Mouse (Mus musculus) small intestine, adult 2 months (tissue): ENCODE measurements at regions not wholly inside any gene's neighbourhood (a gene's known extent, or its start where the extent isn't known, plus 50 kb on each side); places are given as distances from the start of the nearest gene placed in this dataset.

Source experiments
- H3K27ac ChIP-seq: fragments of 200-500 bp; 2 replicates; pipeline ENCODE4 v1.5.1; 2012; ENCODE audit warnings: low read depth, low read length, control low read depth, inconsistent platforms; ENCODE audit not compliant: insufficient read depth
- H3K27me3 ChIP-seq: fragments of 200-500 bp; 2 replicates; pipeline ENCODE4 v1.6.1; 2012; ENCODE audit warnings: mild to moderate bottlenecking, moderate library complexity, low read length, inconsistent platforms; ENCODE audit not compliant: control insufficient read depth, insufficient read depth
- H3K36me3 ChIP-seq: fragments of 200-500 bp; 2 replicates; pipeline ENCODE4 v1.6.1; 2012; ENCODE audit warnings: mild to moderate bottlenecking, low read length, control low read depth, inconsistent platforms; ENCODE audit not compliant: control insufficient read depth, insufficient read depth
- H3K4me1 ChIP-seq: fragments of 200-500 bp; 2 replicates; pipeline ENCODE4 v1.6.1; 2012; ENCODE audit warnings: low read length, inconsistent platforms, mixed read lengths; ENCODE audit not compliant: control insufficient read depth, insufficient read depth, insufficient read length
- H3K4me3 ChIP-seq: fragments of 200-500 bp; 2 replicates; pipeline ENCODE4 v1.5.1; 2012; ENCODE audit warnings: low read depth, mild to moderate bottlenecking, control low read depth, inconsistent platforms, low read length, moderate library complexity
- CTCF ChIP-seq: fragments of 200-500 bp; IDR thresholded peaks from 2 replicates; pipeline ENCODE4 v1.5.1; 2012; ENCODE audit warnings: low read depth, mild to moderate bottlenecking, control low read depth, inconsistent platforms, low read length, moderate library complexity, mixed read lengths; ENCODE audit not compliant: insufficient replicate concordance, insufficient read length; ENCODE audit errors: extremely low read depth
- POLR2A ChIP-seq: fragments of 200-500 bp; IDR thresholded peaks from 2 replicates; pipeline ENCODE4 v1.6.1; 2012; ENCODE audit warnings: low read depth, mild to moderate bottlenecking, control low read depth, inconsistent platforms, low read length, moderate library complexity
- WGBS: fragments of 180-500 bp; shearing (Covaris S2); methylation state at CpG from one replicate; pipeline ENCODE4 v1.1.7; 2018; 5-methylcytosine and 5-hydroxymethylcytosine counted together

DNA sequence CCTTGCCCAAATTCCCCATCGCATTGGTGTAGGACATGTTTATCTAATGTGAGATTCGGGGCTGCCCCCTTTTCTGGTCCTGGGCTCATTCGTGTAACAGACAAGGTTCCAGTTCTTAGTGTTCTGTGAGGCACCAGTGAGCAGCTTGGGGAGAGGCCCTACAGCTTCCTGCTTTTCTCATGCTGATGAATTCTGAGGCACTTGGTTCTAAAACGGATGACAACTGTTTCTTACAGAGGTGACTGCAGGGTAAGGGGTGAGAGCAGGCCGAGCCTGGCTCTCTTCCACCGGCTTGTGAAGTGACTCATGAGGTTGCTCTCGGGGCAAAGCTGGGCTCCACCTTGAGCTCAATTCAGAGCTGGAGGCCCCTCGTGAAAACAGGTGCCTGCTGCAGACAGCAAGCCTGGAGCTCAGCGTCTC is 109.4 kb upstream of the Pmepa1 start:
- Histone ChIP-seq H3K4me3 (no peak overlapping the region), H3K27ac (no peak overlapping the region), H3K4me1 (peaks cover 11% of the 10 kb centered on the region), H3K27me3 (no peaks in the 10 kb centered on the region), H3K36me3 (no peaks in the 10 kb centered on the region)
- TF ChIP-seq CTCF (no peak), POLR2A (no peak)
- WGBS = 53% methylated on average over 9 of the region's 9 CpGs

DNA sequence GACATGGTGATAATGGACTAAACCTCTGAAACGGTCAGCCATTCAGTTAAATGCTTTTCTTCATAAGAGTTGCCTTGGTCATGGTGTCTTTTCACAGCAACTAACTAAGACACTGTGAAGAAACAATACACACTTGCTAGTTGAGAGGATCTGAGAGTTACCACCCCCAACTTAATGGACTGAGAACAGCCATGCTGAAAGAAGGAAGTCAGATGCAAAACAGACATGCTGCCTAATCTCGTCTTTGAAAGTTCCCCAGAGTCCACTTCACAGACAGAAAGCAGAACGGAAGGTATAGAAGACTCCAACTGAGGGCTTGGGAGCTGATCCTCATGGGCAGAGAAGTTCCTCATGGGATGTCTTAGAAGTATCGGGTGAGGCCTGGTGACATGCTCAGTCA is 111.8 kb upstream of the Pmepa1 start:
- peaks cover 4% of the 10 kb centered on the region; the same call in 1 of the 2 replicates for H3K4me1 ChIP-seq
- no peaks in the 10 kb centered on the region for H3K27me3 ChIP-seq
- no peak overlapping the region for H3K4me3 ChIP-seq
- H3K36me3 ChIP-seq = no peaks in the 10 kb centered on the region
- H3K27ac ChIP-seq = no peak overlapping the region
- TF ChIP-seq CTCF (no peak), POLR2A (no peak)
- 78% methylated on average over 4 of the region's 4 CpGs for WGBS

DNA sequence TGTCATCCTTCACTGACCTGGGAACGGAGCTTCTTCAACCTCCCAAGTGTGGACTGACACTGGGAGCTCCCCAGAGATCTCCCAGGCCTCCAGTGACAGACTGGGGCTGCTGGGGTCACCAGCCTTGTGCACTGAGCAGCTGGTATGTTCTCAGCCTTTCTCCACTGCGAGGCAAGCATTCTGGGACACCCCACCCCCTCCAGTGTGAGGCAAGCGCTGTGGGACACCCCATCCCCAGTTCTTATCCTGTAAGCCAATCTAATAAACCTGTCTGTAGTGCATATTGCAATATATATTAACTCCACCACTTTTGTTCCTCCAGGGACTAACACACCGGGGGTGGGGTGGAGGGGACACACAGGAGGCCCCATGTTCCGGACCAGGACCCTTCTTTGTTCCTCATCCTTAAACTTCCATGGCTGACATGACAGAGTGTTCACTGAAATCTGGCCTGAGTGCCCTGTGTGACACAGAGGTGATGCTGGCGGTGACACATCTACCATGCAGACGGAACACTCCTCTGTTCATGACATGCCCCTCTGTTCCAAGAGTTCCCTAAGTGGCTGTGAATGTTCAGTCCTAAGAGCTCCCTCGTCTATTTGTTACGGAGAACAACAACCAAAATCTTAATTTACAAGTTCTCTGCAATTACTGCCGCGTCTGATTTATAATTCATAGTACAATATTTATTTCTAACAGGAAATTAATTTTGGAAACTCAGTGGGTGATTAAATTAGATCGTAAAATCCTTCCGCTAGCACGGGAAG is 116.4 kb upstream of the Pmepa1 start:
- no peak overlapping the region for H3K27ac ChIP-seq
- H3K4me1 ChIP-seq = no peaks in the 10 kb centered on the region
- 74% methylated on average over 14 of the region's 14 CpGs for WGBS
- H3K36me3 ChIP-seq = no peaks in the 10 kb centered on the region
- TF ChIP-seq POLR2A = no peak
- no peak for TF ChIP-seq CTCF
- H3K4me3 ChIP-seq = no peak overlapping the region
- no peaks in the 10 kb centered on the region for H3K27me3 ChIP-seq

- WGBS = 32% methylated on average over 2 of the region's 2 CpGs
- TF ChIP-seq POLR2A (no peak), CTCF (no peak)
- Histone ChIP-seq H3K27ac (no peak overlapping the region), H3K4me1 (no peaks in the 10 kb centered on the region), H3K4me3 (no peak overlapping the region), H3K27me3 (no peaks in the 10 kb centered on the region), H3K36me3 (no peaks in the 10 kb centered on the region)
These were observed 116.9 kb upstream of the Pmepa1 start for GRCm38 (mm10) chr2:173393324-173393592.

GRCm38 (mm10) chr2:173395526-173395925 is 119.2 kb upstream of the Pmepa1 start:
- Histone ChIP-seq H3K4me1 (no peaks in the 10 kb centered on the region), H3K27ac (no peak overlapping the region), H3K36me3 (no peaks in the 10 kb centered on the region), H3K27me3 (no peaks in the 10 kb centered on the region), H3K4me3 (no peak overlapping the region)
- no peak for TF ChIP-seq POLR2A
- no peak for TF ChIP-seq CTCF
- 43% methylated on average over 6 of the region's 6 CpGs for WGBS

GRCm38 (mm10) chr2:173397846-173398331 is 121.6 kb upstream of the Pmepa1 start:
- Histone ChIP-seq H3K27ac (no peak overlapping the region), H3K4me3 (no peak overlapping the region), H3K27me3 (no peaks in the 10 kb centered on the region), H3K36me3 (no peaks in the 10 kb centered on the region), H3K4me1 (no peaks in the 10 kb centered on the region)
- WGBS = 89% methylated on average over 2 of the region's 2 CpGs
- no peak for TF ChIP-seq POLR2A
- no peak for TF ChIP-seq CTCF

DNA sequence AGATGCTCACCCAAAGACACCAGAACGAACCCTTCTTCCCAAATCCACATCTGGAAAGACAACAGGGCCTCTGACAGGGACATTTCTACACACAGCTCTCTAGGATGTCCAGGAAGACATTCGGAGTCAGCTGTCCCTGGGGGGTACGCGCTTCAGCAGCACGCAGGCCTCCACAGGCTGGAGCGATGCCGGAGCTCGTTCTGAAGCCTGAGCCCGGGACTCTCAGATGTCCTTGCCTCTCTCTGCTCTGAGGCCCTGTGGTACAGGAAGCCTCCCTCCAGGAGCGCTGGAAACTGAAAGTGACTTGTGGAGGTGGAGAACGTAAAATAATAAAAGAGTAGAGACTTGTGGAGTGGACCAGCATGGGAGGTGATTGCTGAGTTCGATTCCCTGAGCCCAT is 116.8 kb upstream of the 1700021F07Rik start:
- Histone ChIP-seq H3K4me1 (peaks cover 7% of the 10 kb centered on the region; the same call in 1 of the 2 replicates), H3K27ac (no peak overlapping the region), H3K4me3 (no peak overlapping the region), H3K27me3 (no peaks in the 10 kb centered on the region), H3K36me3 (no peaks in the 10 kb centered on the region)
- WGBS = 63% methylated on average over 12 of the region's 12 CpGs
- TF ChIP-seq POLR2A = no peak
- no peak for TF ChIP-seq CTCF
